ENCODE assay signal across 8 mouse cellular contexts in genomic region chr19:44282534-44283156, GRCm38 (mm10). TPM values are rescaled to one million over a fixed set of nuclear protein-coding genes. Genes with fewer than 3 reads are reported as not detected.
DNase-seq lines count a peak whose midpoint lies in the region; ATAC-seq and TF ChIP-seq lines count a peak whose summit lies in the region.

No protein-coding gene starts in this region.

- DNase-seq in spleen, adult 2 months (ENCODE audit: low read depth in 1 of 2, low spot score in 2 of 2) = peak in 1 of 2 experiments; percentile 14
- no peak for DNase-seq in spleen, postnatal 10 days (ENCODE audit: low spot score in 2 of 2)
- DNase-seq in liver, postnatal 0 days = no peak
- peak; percentile 40 to 58 for DNase-seq in thymus, adult 18-20 months
- no peak for DNase-seq in layer of hippocampus, adult 9-11 months
- DNase-seq in urinary bladder, postnatal 25 days (ENCODE audit: low spot score) = no peak

- no peak for TF ChIP-seq POLR2A in spleen, adult 2 months (IDR thresholded peaks at IDR 0.05; ENCODE audit: low read depth, low read length)

- no peak overlapping the region for H3K4me3 ChIP-seq in spleen, adult 2 months (ENCODE audit: extremely low read depth, insufficient read depth, insufficient read length)
- no peak overlapping the region for H3K4me3 ChIP-seq in forebrain, embryonic 16.5 days (replicated peaks; ENCODE audit: low read length)
- no peak overlapping the region for H3K4me3 ChIP-seq in liver, postnatal 0 days (ENCODE audit: low read depth, low read length)

- no peaks in the 10 kb centered on the region for H3K36me3 ChIP-seq in spleen, adult 2 months (ENCODE audit: control insufficient read depth, insufficient read depth, low read length)
- H3K36me3 ChIP-seq in forebrain, embryonic 16.5 days (ENCODE audit: control insufficient read depth, insufficient read depth) = no peaks in the 10 kb centered on the region
- H3K36me3 ChIP-seq in liver, postnatal 0 days (replicated peaks; ENCODE audit: insufficient read depth, low read length) = no peaks in the 10 kb centered on the region

- no peak for TF ChIP-seq CTCF in spleen, adult 2 months (IDR thresholded peaks at IDR 0.05; ENCODE audit: extremely low read depth, insufficient read depth, insufficient read length, insufficient replicate concordance)
- TF ChIP-seq CTCF in liver, postnatal 0 days (IDR thresholded peaks at IDR 0.05; ENCODE audit: low read depth) = no peak

- WGBS in spleen, adult 2 months = 18% methylated on average over 9 of the region's 9 CpGs
- 21% methylated on average over 9 of the region's 9 CpGs for WGBS in forebrain, embryonic 16.5 days
- 23% methylated on average over 9 of the region's 9 CpGs for WGBS in liver, postnatal 0 days (ENCODE audit: insufficient replicate concordance)

- TF ChIP-seq EP300 in liver, postnatal 0 days (IDR thresholded peaks at IDR 0.05; ENCODE audit: low read depth) = no peak

- H3K9me3 ChIP-seq in forebrain, embryonic 16.5 days (ENCODE audit: control insufficient read depth, low read length) = no peaks in the 10 kb centered on the region
- no peaks in the 10 kb centered on the region for H3K9me3 ChIP-seq in liver, postnatal 0 days (ENCODE audit: low read length)

- H3K4me1 ChIP-seq in spleen, adult 2 months (ENCODE audit: control insufficient read depth, insufficient read depth, insufficient read length) = peaks cover 25% of the 10 kb centered on the region
- H3K4me1 ChIP-seq in forebrain, embryonic 16.5 days (replicated peaks; ENCODE audit: control insufficient read depth, insufficient read depth, low read length) = peaks cover 25% of the 10 kb centered on the region
- peaks cover 54% of the 10 kb centered on the region for H3K4me1 ChIP-seq in liver, postnatal 0 days (ENCODE audit: insufficient read depth)

- H3K9ac ChIP-seq in forebrain, embryonic 16.5 days (replicated peaks; ENCODE audit: low read depth, low read length) = no peak overlapping the region
- no peak overlapping the region for H3K9ac ChIP-seq in liver, postnatal 0 days (replicated peaks)

- H3K27me3 ChIP-seq in spleen, adult 2 months (ENCODE audit: control insufficient read depth, insufficient read depth, low read length) = no peaks in the 10 kb centered on the region
- H3K27me3 ChIP-seq in forebrain, embryonic 16.5 days (replicated peaks; ENCODE audit: control insufficient read depth, insufficient read depth, low read length) = no peaks in the 10 kb centered on the region
- H3K27me3 ChIP-seq in liver, postnatal 0 days (ENCODE audit: insufficient read depth, low read length) = no peaks in the 10 kb centered on the region

- ATAC-seq in forebrain, embryonic 16.5 days = no peak
- ATAC-seq in liver, postnatal 0 days = no peak
- ATAC-seq in cerebellum, adult (ENCODE audit: insufficient number of reproducible peaks, low FRiP score, low TSS enrichment) = no peak

- H3K4me2 ChIP-seq in forebrain, embryonic 16.5 days (ENCODE audit: low read length) = no peak overlapping the region
- H3K4me2 ChIP-seq in liver, postnatal 0 days (ENCODE audit: low read depth, low read length) = peak overlapping the region; percentile 7; the same call in 1 of the 2 replicates

- peak overlapping the region; percentile 78 for H3K27ac ChIP-seq in spleen, adult 2 months (ENCODE audit: insufficient read depth, low read length)
- peak overlapping the region; percentile 23; the same call in 1 of the 2 replicates for H3K27ac ChIP-seq in forebrain, embryonic 16.5 days (ENCODE audit: low read length)
- peak overlapping the region; percentile 74 for H3K27ac ChIP-seq in liver, postnatal 0 days (ENCODE audit: low read depth)

RNA-seq across cellular contexts. Expression of gene Scd2, which starts 10.8 kb away (rescaled TPM):
- 30.1 and 39.6 TPM in 2 replicates for polyA plus RNA-seq in spleen, adult 2 months (2012; rRNA removed)
- 290 and 318 TPM in 2 replicates for polyA plus RNA-seq in forebrain, embryonic 16.5 days (2015; fragmentation: Nextera tagmentation; extraction: Ambion mirVana)
- 5.9 and 6.2 TPM in 2 replicates for polyA plus RNA-seq in liver, postnatal 0 days (2015; fragmentation: Nextera tagmentation; extraction: Ambion mirVana)

RNA-seq across cellular contexts. Expression of gene Scd4, which starts 50.2 kb away (rescaled TPM):
- 0.20 TPM in 2 replicates for polyA plus RNA-seq in spleen, adult 2 months (2012; rRNA removed)
- polyA plus RNA-seq in forebrain, embryonic 16.5 days (2015; fragmentation: Nextera tagmentation; extraction: Ambion mirVana) = 0.07 and 0.16 TPM in 2 replicates
- not detected in 2 replicates for polyA plus RNA-seq in liver, postnatal 0 days (2015; fragmentation: Nextera tagmentation; extraction: Ambion mirVana)

Comparison
In these comparisons a context has a peak if more than half of its experiments do, and no peak if none do; other contexts are left out.
1. DNase-seq: peak in thymus, adult 18-20 months (2 of 2); none in spleen, postnatal 10 days (0 of 2), liver, postnatal 0 days (single experiment), layer of hippocampus, adult 9-11 months (single experiment) and urinary bladder, postnatal 25 days (single experiment).
2. H3K27ac ChIP-seq: peak in every context shown above with its lines; median percentile 78 in spleen, adult 2 months; 74 in liver, postnatal 0 days; 23 in forebrain, embryonic 16.5 days.